Mouse (Mus musculus): ENCODE data around the gene Rps11. TPM values are rescaled to one million over a fixed set of nuclear protein-coding genes. Genes with fewer than 3 reads are reported as not detected.

Rps11 gene
- polyA plus RNA-seq, 1 experiment: 1,929 TPM

GRCm38 (mm10) chr7:45073171-45073707, 51.0 kb downstream of the Rps11 start:
- no peak overlapping the region for H3K4me3 ChIP-seq (ENCODE audit: insufficient read depth, low read length)
- H3K4me1 ChIP-seq (ENCODE audit: control insufficient read depth, insufficient read depth, low read length): peaks cover 9% of the 10 kb centered on the region; the same call in 1 of the 2 replicates
- no peak overlapping the region for H3K27ac ChIP-seq (ENCODE audit: insufficient read depth, low read length)
- no peak for TF ChIP-seq CTCF (IDR thresholded peaks at IDR 0.05; ENCODE audit: borderline replicate concordance, insufficient read depth, low read length)
- no peak for TF ChIP-seq POLR2A (IDR thresholded peaks at IDR 0.05; ENCODE audit: low read depth, low read length)

Other genes with a start within 250 kb of the Rps11 start
- gene Med25, start 231.7 kb downstream of the Rps11 start, polyA plus RNA-seq (2011; ENCODE audit: insufficient read length, low read depth, missing spikeins): 33.4 and 42.8 TPM in 2 replicates
- 11.1 and 11.5 TPM in 2 replicates for gene Fuz, start 228.4 kb downstream of the Rps11 start, polyA plus RNA-seq (2011; ENCODE audit: insufficient read length, low read depth, missing spikeins)
- gene Ap2a1, start 194.9 kb downstream of the Rps11 start, polyA plus RNA-seq (2011; ENCODE audit: insufficient read length, low read depth, missing spikeins): 129 and 132 TPM in 2 replicates
- gene Tsks, start 181.2 kb downstream of the Rps11 start, polyA plus RNA-seq (2011; ENCODE audit: insufficient read length, low read depth, missing spikeins): not detected in 2 replicates
- 68.9 and 82.5 TPM in 2 replicates for gene Cpt1c, start 149.6 kb downstream of the Rps11 start, polyA plus RNA-seq (2011; ENCODE audit: insufficient read length, low read depth, missing spikeins)
- 403 and 439 TPM in 2 replicates for gene Prmt1, start 137.9 kb downstream of the Rps11 start, polyA plus RNA-seq (2011; ENCODE audit: insufficient read length, low read depth, missing spikeins)
- 62.2 and 75.1 TPM in 2 replicates for gene Irf3, start 126.8 kb downstream of the Rps11 start, polyA plus RNA-seq (2011; ENCODE audit: insufficient read length, low read depth, missing spikeins)
- 31.8 and 37.1 TPM in 2 replicates for gene Bcl2l12, start 125.7 kb downstream of the Rps11 start, polyA plus RNA-seq (2011; ENCODE audit: insufficient read length, low read depth, missing spikeins)
- 75.4 and 79.8 TPM in 2 replicates for gene Scaf1, start 108.1 kb downstream of the Rps11 start, polyA plus RNA-seq (2011; ENCODE audit: insufficient read length, low read depth, missing spikeins)
- 83.0 and 116 TPM in 2 replicates for gene Rras, start 106.5 kb downstream of the Rps11 start, polyA plus RNA-seq (2011; ENCODE audit: insufficient read length, low read depth, missing spikeins)
- 15.4 and 16.9 TPM in 2 replicates for gene Prr12, start 71.6 kb downstream of the Rps11 start, polyA plus RNA-seq (2011; ENCODE audit: insufficient read length, low read depth, missing spikeins)
- 33.0 and 38.0 TPM in 2 replicates for gene Nosip, start 62.0 kb downstream of the Rps11 start, polyA plus RNA-seq (2011; ENCODE audit: insufficient read length, low read depth, missing spikeins)
- 15.1 and 17.5 TPM in 2 replicates for gene Prrg2, start 61.8 kb downstream of the Rps11 start, polyA plus RNA-seq (2011; ENCODE audit: insufficient read length, low read depth, missing spikeins)
- gene Rcn3, start 32.2 kb downstream of the Rps11 start, polyA plus RNA-seq (2011; ENCODE audit: insufficient read length, low read depth, missing spikeins): 439 and 601 TPM in 2 replicates
- gene Fcgrt, start 20.6 kb downstream of the Rps11 start, polyA plus RNA-seq (2011; ENCODE audit: insufficient read length, low read depth, missing spikeins): 41.5 and 64.3 TPM in 2 replicates
- 3,288 and 3,370 TPM in 2 replicates for gene Rpl13a, start 4.3 kb upstream of the Rps11 start, polyA plus RNA-seq (2011; ENCODE audit: insufficient read length, low read depth, missing spikeins)
- gene Gm45713, start 11.8 kb upstream of the Rps11 start, polyA plus RNA-seq (2011; ENCODE audit: insufficient read length, low read depth, missing spikeins): 1.8 TPM in 2 replicates
- 9.4 and 17.1 TPM in 2 replicates for gene Flt3l, start 12.0 kb upstream of the Rps11 start, polyA plus RNA-seq (2011; ENCODE audit: insufficient read length, low read depth, missing spikeins)
- 45.6 and 56.2 TPM in 2 replicates for gene Pih1d1, start 29.9 kb upstream of the Rps11 start, polyA plus RNA-seq (2011; ENCODE audit: insufficient read length, low read depth, missing spikeins)
- 24.9 and 25.0 TPM in 2 replicates for gene Aldh16a1, start 30.1 kb upstream of the Rps11 start, polyA plus RNA-seq (2011; ENCODE audit: insufficient read length, low read depth, missing spikeins)
- 0.28 and 0.58 TPM in 2 replicates for gene Slc17a7, start 39.5 kb upstream of the Rps11 start, polyA plus RNA-seq (2011; ENCODE audit: insufficient read length, low read depth, missing spikeins)
- gene Gfy, start 55.1 kb upstream of the Rps11 start, polyA plus RNA-seq (2011; ENCODE audit: insufficient read length, low read depth, missing spikeins): not detected in 2 replicates
- not detected in 2 replicates for gene Pth2, start 56.6 kb upstream of the Rps11 start, polyA plus RNA-seq (2011; ENCODE audit: insufficient read length, low read depth, missing spikeins)
- not detected in 2 replicates for gene Ccdc155, start 80.5 kb upstream of the Rps11 start, polyA plus RNA-seq (2011; ENCODE audit: insufficient read length, low read depth, missing spikeins)
- not detected in 2 replicates for gene Dkkl1, start 87.7 kb upstream of the Rps11 start, polyA plus RNA-seq (2011; ENCODE audit: insufficient read length, low read depth, missing spikeins)
- 79.9 and 94.3 TPM in 2 replicates for gene Tead2, start 91.3 kb upstream of the Rps11 start, polyA plus RNA-seq (2011; ENCODE audit: insufficient read length, low read depth, missing spikeins)
- gene Cd37, start 114.7 kb upstream of the Rps11 start, polyA plus RNA-seq (2011; ENCODE audit: insufficient read length, low read depth, missing spikeins): 0.86 TPM in 1 of 2 replicates, not detected in the other
- gene Slc6a16, start 116.6 kb upstream of the Rps11 start, polyA plus RNA-seq (2011; ENCODE audit: insufficient read length, low read depth, missing spikeins): not detected in 2 replicates
- gene Slc6a21, start 153.1 kb upstream of the Rps11 start, polyA plus RNA-seq (2011; ENCODE audit: insufficient read length, low read depth, missing spikeins): not detected in 2 replicates
- gene Trpm4, start 209.3 kb upstream of the Rps11 start, polyA plus RNA-seq (2011; ENCODE audit: insufficient read length, low read depth, missing spikeins): 9.8 and 12.8 TPM in 2 replicates
- gene Hrc, start 210.9 kb upstream of the Rps11 start, polyA plus RNA-seq (2011; ENCODE audit: insufficient read length, low read depth, missing spikeins): not detected in 2 replicates
- gene Ppfia3, start 242.6 kb upstream of the Rps11 start, polyA plus RNA-seq (2011; ENCODE audit: insufficient read length, low read depth, missing spikeins): 2.5 and 2.7 TPM in 2 replicates
- gene Lin7b, start 246.1 kb upstream of the Rps11 start, polyA plus RNA-seq (2011; ENCODE audit: insufficient read length, low read depth, missing spikeins): 2.3 TPM in 1 of 2 replicates, not detected in the other